Mouse (Mus musculus) heart, postnatal 0 days (tissue): ENCODE measurements around the gene Znrf3.

Source experiments
- CTCF ChIP-seq: IDR thresholded peaks from 2 replicates; pipeline ENCODE4 v1.5.1; 2016; ENCODE audit warnings: antibody characterized with exemption, control low read depth, low read depth
- EP300 ChIP-seq: IDR thresholded peaks from 2 replicates; pipeline ENCODE4 v1.6.1; 2016; ENCODE audit warnings: antibody characterized with exemption, low read depth

- TF ChIP-seq CTCF (no peak), EP300 (no peak)
Measured at GRCm38 (mm10) chr11:5430863-5431262, 13.8 kb downstream of the Znrf3 start.
